Mouse (Mus musculus): Measurements from ENCODE around the gene Lgalsl.

DNA sequence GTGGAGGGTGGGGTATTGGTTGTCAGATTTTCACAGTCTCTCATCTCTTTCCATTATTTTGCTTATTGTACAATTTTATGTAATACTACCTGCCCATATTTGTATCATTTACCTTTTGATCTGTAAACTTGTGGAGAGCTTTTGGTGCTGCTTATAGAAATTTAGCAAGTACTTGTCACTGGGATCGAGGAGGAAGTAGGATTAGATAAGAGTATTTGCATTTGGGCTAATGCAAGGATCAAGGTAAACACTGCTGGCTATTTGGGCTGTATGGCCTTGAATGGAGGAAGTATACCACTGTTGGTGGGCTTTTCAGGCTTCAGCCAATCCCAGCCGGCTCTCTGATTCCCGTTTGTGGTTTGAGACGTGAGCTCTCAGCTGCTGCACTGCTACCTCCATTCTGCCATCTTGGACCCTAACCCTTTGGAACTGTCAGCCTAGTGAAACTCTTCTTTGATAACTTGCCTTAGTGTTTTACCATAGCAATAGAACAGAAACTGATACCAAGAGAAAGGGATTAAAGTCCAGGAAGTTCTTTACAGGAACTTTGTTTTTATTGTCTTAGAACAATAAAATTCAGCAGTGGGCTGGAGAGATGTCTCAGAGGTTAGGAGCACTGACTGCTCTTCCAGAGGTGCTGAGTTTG lies 25.1 kb downstream of the Lgalsl start:
- TF ChIP-seq CTCF (IDR thresholded peaks at IDR 0.05; ENCODE audit: low read depth) (no peak), EP300 (optimal IDR thresholded peaks at IDR 0.05) (no peak)

Measured in stomach, postnatal 0 days (tissue).